Mouse (Mus musculus) ES-E14 (cell line): ENCODE measurements around the gene Pkdcc.

Source experiments
- CHD2 ChIP-seq: IDR thresholded peaks from 2 replicates; pipeline ENCODE4 v1.6.1; 2014; ENCODE audit warnings: mild to moderate bottlenecking, low read depth, low read length, inconsistent platforms
- HCFC1 ChIP-seq: IDR thresholded peaks from 2 replicates; pipeline ENCODE4 v1.6.1; 2012; ENCODE audit warnings: low read length, inconsistent platforms, borderline replicate concordance; ENCODE audit not compliant: insufficient read depth
- MAFK ChIP-seq: IDR thresholded peaks from 2 replicates; pipeline ENCODE4 v1.6.1; 2014; ENCODE audit warnings: mild to moderate bottlenecking, low read depth, low read length, inconsistent platforms; ENCODE audit not compliant: insufficient read depth
- ZNF384 ChIP-seq: IDR thresholded peaks from 2 replicates; pipeline ENCODE4 v1.6.1; 2012; ENCODE audit warnings: low read depth, low read length, inconsistent platforms

DNA sequence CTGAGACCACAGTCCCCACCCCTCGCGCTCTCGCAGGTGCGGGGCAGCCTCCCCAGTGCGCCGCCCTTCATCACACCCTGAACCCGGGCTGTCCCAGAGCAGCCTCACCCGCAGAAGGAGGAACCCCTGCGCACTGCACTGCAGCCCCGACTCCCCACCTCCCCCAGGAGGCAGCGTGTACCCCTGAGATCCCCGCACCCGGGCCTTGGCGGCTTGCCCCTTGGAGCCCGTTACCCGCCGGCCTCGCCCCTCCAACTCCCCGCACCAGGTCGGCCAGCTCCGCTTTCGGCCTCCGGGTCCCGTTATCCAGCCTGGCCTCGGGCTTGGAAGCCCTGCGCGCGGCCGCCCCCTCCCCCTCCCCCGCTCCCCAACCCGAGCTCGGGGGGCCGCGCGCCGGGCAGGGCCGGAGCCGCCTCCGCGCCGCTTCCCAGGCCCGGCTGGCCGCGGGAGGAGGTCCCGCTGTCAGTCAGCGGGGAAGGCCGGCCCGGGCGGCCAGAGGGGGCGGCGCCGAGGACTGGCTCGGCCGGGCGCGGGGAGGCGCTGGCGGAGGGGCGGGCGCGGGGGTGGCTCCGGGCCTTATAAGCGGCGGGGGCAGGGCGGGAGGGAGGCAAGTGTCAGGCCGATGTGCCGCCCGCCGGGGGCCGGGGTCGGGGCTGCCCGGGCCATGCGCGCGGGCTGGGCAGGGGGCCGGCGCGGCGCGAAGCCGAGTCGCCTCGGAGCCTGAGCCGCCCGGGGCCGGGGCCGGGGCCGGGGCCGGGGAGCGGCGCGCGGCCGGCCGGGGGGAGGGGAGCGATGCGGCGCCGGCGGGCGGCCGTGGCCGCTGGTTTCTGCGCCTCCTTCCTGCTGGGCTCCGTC, at the start of gene Pkdcc:
- TF ChIP-seq CHD2 (no peak), MAFK (no peak), ZNF384 (no peak), HCFC1 (no peak)
